Mouse (Mus musculus): Measurements from ENCODE around the gene E2f1.

The E2f1 gene

GRCm38 (mm10) chr2:154550937-154551336, 18.8 kb downstream of the E2f1 start:
- DNase-seq, result no peak

GRCm38 (mm10) chr2:154549886-154550189, 19.9 kb downstream of the E2f1 start:
- DNase-seq, result no peak

GRCm38 (mm10) chr2:154549127-154549885, 20.4 kb downstream of the E2f1 start:
- peak; percentile 80 for DNase-seq

DNA sequence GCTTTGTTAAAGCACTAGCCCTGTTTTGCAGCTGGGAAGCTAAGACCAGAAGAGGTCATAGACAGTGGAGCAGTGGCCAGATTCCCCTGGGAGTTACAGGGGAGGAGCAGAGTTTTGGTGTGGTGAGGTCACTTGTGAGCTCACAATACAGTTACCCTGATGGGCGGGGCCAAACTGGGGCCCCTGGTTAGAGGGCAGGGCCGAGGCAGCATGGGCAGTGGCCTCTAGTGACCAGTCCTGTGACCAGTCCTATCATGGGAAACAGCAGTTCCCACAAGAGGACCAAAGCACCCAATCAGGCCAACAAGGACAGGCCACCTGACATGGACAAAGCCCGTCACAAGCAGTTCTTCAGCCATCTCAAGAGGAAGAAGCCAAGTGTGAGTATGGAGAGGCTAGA, 21.0 kb downstream of the E2f1 start:
- peak; percentile 20 for DNase-seq

DNA sequence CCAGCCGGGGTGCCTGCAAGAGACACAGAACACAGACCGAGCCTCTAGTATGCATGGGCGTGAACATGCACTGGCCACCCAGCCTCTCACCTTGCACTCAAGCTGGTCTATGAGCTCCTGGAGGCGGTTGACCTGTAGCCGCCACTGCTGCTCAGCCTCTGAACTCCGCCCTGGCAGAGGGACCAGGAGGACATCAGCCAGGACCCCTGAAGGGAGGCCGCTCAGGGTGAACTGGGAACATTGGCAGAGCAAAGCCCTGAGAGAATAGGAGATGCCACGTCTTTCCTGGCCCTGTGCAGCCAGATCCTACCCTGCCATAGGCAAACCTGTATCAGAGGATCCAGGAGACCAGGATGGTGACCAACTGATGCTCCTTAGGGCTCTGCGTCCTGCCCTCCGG, 23.0 kb downstream of the E2f1 start, which contains the start of gene 1700003F12Rik:
TSS of gene 1700003F12Rik (plus strand) at position 375 of the 400 bp plus-strand sequence.
- no peak for DNase-seq

- no peak for DNase-seq
These were observed 25.9 kb downstream of the E2f1 start for GRCm38 (mm10) chr2:154543567-154544347.

- no peak for DNase-seq
These were observed 28.1 kb downstream of the E2f1 start for GRCm38 (mm10) chr2:154541630-154542029.

- peak; percentile 54 for DNase-seq
These were observed 30.0 kb downstream of the E2f1 start for GRCm38 (mm10) chr2:154539720-154540119.

- DNase-seq, result no peak
These were observed 31.0 kb downstream of the E2f1 start for GRCm38 (mm10) chr2:154538710-154539109.

- no peak for DNase-seq
These were observed 31.4 kb downstream of the E2f1 start for GRCm38 (mm10) chr2:154538310-154538709.

DNA sequence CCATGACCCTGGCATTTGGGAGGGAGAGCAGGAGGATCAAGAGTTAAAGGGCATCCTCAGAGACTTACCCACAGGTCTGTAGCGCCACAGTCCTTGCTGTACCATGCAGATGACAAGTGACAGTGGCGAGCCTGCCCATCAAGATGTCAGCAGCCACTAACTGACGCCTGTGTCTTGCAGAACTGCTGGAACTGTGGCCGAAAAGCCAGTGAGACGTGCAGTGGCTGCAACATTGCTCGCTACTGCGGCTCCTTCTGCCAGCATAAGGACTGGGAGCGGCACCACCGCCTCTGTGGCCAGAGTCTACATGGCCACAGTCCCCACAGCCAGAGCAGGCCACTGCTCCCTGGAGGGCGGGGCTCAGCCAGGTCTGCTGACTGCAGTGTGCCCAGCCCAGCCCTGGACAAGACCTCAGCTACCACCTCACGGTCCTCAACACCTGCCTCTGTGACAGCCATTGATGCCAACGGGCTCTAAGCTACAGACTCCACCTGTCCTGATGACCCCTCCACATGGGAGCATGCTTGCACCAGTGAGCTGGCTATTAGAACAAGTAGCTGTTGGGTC, 34.9 kb downstream of the E2f1 start:
- no peak for DNase-seq

DNA sequence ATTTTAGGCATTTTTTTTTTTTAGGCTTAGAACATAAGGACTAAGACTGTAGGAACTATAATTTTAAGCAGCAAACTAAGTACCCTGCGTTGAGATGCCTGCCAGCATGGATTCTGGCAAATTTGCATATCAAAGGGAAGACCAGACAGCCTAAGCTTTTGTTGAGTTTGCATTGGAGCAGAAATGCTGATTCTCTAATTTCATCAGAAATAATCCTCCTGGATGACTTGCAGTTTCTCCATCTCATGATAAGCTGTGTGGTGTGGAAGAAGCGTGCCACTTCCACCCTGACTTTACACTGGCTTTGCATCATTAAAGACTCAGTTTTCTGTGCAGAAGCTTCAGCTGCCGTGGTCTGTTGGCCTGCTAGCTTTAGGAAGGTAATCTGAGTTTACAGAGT, 36.8 kb downstream of the E2f1 start:
- DNase-seq, result no peak

GRCm38 (mm10) chr2:154526531-154526930, 43.2 kb downstream of the E2f1 start:
- DNase-seq, result no peak

GRCm38 (mm10) chr2:154525285-154525684, 44.4 kb downstream of the E2f1 start:
- DNase-seq, result no peak

DNA sequence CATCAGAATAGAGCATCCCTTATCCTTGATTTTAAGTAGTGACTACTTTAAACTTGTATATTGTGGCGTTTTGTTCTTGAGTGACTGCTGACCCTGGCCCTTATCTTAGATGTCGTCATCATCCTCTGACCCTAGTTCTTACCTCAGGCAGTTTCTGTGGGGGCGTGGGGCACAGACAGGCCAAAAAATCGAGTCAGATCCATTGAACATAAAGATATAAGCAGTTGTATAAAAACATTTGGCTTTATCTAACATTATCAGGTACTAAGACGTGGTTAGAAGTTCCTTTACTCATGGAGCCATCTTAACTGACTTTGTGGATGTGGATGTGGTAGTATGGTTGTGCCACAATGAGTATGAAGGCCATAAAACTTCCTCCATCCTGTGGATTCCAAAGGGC, 47.4 kb downstream of the E2f1 start:
- no peak for DNase-seq

DNA sequence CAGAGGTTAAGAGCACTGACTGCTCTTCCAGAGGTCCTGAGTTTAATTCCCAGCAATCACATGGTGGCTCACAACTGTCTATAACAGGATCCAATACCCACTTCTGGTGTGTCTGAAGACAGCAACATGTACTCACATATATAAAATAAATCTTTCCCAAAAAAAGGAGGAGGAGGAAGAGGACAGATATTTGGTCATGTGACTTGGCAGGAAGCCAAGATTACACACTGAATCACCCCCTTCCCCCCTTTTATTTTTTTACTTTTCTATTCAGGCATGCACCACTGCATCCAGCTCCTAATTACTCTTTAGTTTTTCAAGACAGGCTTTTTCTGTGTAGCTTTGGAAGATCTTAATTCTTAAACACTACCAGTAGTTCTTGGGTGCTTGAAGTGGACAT, 48.2 kb downstream of the E2f1 start:
- no peak for DNase-seq

DNA sequence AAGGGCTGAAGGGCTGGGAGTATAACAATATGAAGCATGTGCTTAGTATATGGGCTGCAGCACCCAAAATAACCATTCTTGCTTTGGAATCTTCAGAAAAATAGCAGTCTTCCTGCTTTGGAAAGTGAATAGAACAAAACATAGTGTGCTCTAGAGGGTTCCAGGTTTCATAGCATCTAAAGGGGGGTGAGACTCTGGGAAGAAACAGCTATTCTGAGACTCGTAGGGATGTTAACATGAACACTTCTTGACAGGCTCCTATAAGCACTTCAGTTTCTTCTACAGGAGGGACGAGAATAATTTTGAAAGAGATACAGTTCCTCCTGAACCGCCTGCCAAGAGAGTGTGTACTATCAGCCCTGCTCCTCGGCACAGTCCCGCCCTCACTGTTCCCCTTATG, 52.3 kb downstream of the E2f1 start:
- no peak for DNase-seq

GRCm38 (mm10) chr2:154516944-154517343, 52.7 kb downstream of the E2f1 start:
- no peak for DNase-seq

GRCm38 (mm10) chr2:154510141-154510540, 59.6 kb downstream of the E2f1 start:
- DNase-seq, result no peak

Data from kidney, postnatal 14 days (tissue).